Mouse (Mus musculus): ENCODE measurements around the gene Tmem254c. TPM values are rescaled to one million over a fixed set of nuclear protein-coding genes. Genes with fewer than 3 reads are reported as not detected.
"Not testable (repeated sequence)": the region's sequence is repeated elsewhere in the genome, so short reads cannot be mapped to it uniquely, and the experiment has no call there.

Tmem254c gene
- 20.2 and 23.7 TPM in 2 replicates for polyA plus RNA-seq (2015; fragmentation: Nextera tagmentation; extraction: Ambion mirVana)

DNA sequence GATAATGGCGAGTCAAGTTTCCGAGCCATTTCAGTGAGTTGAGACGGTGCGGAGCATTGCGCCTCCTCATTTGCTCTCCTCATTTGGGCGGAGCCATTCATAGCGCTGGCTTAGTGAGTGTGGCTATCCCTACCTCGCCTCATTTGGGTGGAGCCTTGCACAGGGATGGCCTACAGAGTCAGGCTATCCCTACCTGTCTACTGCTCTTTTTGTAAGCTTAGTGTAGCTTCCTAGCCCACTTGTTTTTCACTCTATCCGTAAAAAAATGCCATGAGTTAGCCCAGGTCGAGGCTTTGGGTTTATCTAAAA, at the start of gene Tmem254c:
TSS of gene Tmem254c (minus strand) at position 31 of the 309 bp plus-strand sequence.
- no CpG with 5 or more reads among the region's 10 CpGs for WGBS
- H3K4me1 ChIP-seq (replicated peaks); H3K4me2 ChIP-seq: not testable (repeated sequence)

DNA sequence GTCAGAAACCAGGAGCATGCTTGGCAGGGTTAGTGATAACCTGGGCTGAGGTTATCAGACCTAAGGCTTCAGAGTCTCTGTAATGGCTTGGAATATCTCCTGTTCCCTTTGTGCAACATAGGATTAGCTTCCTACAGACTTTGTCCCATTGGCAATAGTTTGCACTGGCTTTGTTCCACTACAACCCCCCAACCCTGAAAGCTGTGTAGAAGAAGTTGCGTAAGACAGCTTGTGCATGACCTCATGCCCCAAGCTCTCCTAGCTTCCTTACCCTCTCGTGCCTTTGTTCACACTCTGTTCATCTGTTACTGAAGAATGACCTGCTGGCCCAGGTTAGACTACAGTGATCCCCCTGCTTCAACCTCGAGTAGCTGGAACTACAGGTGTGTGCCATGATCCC, 30.5 kb upstream of the Tmem254c start:
- not testable (repeated sequence) for H3K9me3 ChIP-seq; H3K9ac ChIP-seq; H3K4me3 ChIP-seq; H3K27me3 ChIP-seq; ATAC-seq (ENCODE audit: low read depth); H3K27ac ChIP-seq (replicated peaks); H3K4me2 ChIP-seq; H3K4me1 ChIP-seq (replicated peaks); H3K36me3 ChIP-seq
- WGBS: no CpG with 5 or more reads among the region's 3 CpGs

More for the DNA sequence above, at the start of gene Tmem254c:
- not testable (repeated sequence) for H3K27ac ChIP-seq (replicated peaks); H3K9me3 ChIP-seq; H3K9ac ChIP-seq; H3K27me3 ChIP-seq; H3K4me3 ChIP-seq; H3K36me3 ChIP-seq
- peak; percentile 89; the same call in 1 of the 2 replicates for ATAC-seq (ENCODE audit: low read depth)

DNA sequence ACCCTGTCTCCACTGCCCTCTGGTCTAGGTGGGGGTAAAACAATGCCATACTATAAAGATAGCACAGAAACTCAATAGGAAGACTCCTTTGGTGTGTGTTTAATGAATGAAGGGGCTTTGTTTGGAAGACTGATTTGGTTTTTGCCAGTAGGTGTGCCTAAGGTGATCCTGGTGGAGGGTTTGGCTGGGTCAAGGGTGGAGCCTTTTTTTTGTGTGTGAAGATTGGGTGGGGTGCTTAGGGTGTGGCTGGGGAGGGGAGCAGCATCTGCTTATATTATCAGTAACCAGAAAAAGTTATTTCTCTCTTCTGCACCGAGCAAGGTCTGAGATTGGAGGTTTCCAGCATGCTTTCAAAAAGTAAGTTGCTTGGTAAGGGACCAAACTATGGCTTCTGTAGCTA, 14.8 kb upstream of the Tmem254c start, which contains the start of gene Cphx3:
TSS of gene Cphx3 (plus strand) at position 301 of the 400 bp plus-strand sequence.
- not testable (repeated sequence) for H3K9ac ChIP-seq; H3K9me3 ChIP-seq; H3K4me2 ChIP-seq; H3K27me3 ChIP-seq; H3K4me1 ChIP-seq (replicated peaks); H3K36me3 ChIP-seq; H3K27ac ChIP-seq (replicated peaks); H3K4me3 ChIP-seq; ATAC-seq (ENCODE audit: low read depth)
- WGBS: no CpG with 5 or more reads among the region's 1 CpGs

DNA sequence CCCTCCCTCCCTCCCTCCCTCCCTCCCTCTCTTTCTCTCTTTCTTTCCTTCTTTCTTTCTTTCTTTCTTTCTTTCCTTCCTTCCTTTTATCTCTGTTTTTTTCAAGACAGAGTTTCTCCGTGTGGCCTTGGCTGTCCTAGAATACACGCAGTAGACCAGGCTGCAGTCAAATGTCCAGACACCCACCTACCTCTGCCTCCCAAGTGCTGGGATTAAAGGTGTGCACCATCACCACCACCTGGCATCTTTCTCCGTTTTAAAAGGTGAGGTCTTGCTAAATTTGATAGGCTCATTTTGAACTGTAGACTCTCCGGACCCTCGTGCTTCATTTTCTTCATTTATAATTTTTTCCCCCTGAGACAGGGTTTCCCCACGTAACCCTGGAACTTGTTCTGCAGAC, 14.1 kb upstream of the Tmem254c start, which contains the start of gene Cphx2:
TSS of gene Cphx2 (plus strand) at position 301 of the 400 bp plus-strand sequence.
- not testable (repeated sequence) for H3K4me1 ChIP-seq (replicated peaks); H3K27me3 ChIP-seq; H3K27ac ChIP-seq (replicated peaks); ATAC-seq (ENCODE audit: low read depth); H3K9ac ChIP-seq; H3K4me3 ChIP-seq; H3K9me3 ChIP-seq; H3K36me3 ChIP-seq; H3K4me2 ChIP-seq
- no CpG with 5 or more reads among the region's 6 CpGs for WGBS

DNA sequence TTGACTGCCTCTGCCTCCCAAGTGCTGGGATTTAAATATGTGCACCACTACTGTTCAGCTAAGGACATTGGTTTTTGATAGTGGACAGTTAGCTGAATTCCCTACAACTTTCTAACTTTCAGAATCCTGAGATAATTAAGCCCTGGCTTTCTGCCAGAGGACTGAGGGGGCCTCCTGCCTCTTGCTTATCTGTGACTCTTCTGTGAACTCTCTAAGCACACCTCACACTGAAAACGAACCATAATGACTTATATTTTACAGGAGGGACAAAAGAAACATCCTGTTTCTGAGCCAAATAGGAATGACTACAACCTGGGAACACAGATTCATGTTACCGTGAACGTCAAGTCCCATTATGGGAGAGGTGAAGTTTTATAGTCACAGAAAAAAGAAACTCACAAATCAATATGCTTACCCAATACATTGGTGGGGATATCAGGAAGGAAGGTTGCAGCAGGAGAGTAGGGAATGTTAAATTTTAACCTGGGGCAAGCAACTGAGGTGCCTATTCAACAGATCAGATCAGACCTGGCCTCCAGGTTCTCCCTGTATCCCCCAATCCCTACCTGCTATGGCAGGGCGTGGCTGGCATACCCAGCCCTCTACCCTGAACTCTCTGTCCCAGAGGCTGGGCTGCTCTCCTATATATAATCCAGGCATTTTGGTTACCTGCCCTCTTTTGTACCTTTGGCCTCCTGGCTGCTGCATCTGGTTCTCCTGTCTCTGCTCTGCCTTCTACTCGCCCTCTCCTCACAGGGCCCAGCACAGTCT, 9.7 kb upstream of the Tmem254c start:
- H3K9ac ChIP-seq; H3K4me1 ChIP-seq (replicated peaks); H3K4me3 ChIP-seq; H3K27me3 ChIP-seq; H3K4me2 ChIP-seq; ATAC-seq (ENCODE audit: low read depth); H3K27ac ChIP-seq (replicated peaks); H3K36me3 ChIP-seq; H3K9me3 ChIP-seq: not testable (repeated sequence)
- WGBS: no CpG with 5 or more reads among the region's 5 CpGs

DNA sequence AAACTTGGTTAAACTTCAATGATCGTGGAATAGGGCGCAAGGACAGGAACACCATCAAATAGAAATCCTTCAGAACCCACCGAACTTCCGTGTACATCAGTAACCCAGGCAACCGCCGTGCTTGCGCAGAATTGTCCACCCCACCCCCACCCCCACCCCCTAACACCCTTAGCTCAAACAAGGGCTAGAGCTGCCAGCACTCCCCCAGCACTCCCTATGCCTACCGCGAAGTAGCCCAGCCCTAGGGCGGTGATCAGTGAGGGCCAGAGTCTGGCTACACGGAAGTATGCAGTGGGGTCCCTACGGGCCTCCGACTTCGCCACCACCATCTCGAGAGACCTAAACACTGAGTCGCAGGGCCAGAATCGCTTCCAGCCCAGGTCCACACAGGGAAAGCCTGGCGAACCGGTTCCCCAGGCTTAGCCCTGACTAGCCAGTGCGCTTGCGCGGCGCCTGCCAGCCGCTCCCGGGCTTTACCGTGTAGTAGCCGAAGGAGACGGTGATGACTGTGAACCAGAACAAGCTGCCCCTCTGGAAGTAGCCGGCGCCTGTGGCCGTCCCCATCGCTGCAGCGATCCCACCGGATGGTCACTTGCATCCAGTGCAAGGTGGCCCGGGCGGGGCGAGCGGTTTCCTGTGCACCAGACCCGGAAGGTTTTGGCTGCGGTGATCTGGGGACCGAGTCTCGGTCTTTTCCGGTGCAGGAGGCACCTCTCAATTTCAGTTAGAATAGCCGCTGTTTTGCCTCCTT, 406 bp downstream of the Tmem254c start:
- not testable (repeated sequence) for H3K4me1 ChIP-seq (replicated peaks); H3K9ac ChIP-seq; H3K4me3 ChIP-seq; H3K27ac ChIP-seq (replicated peaks); H3K9me3 ChIP-seq; H3K27me3 ChIP-seq; H3K4me2 ChIP-seq; H3K36me3 ChIP-seq
- ATAC-seq (ENCODE audit: low read depth): peak; percentile 91
- no CpG with 5 or more reads among the region's 44 CpGs for WGBS

DNA sequence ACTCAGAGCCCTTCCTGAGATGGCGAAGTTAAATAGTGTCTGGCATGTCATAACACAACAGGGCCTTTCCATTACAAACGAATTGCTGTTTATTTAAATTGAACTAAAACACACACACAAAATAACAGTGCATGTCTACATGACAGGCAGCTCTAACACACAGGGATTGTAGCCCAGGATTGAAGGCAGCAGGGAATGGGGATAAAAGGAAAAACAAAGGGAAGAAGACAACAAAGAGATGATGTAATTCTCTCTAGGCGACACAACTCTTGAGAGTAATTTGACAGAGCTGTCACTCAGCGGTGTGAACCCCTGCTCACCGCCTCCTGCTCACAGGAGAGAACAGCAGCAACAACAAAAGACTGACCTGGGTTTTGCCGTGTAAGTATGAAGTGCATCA, 7.8 kb downstream of the Tmem254c start:
- H3K4me2 ChIP-seq; H3K4me3 ChIP-seq; H3K27me3 ChIP-seq; ATAC-seq (ENCODE audit: low read depth); H3K9ac ChIP-seq; H3K36me3 ChIP-seq; H3K9me3 ChIP-seq; H3K27ac ChIP-seq (replicated peaks); H3K4me1 ChIP-seq (replicated peaks): not testable (repeated sequence)
- WGBS: no CpG with 5 or more reads among the region's 6 CpGs

DNA sequence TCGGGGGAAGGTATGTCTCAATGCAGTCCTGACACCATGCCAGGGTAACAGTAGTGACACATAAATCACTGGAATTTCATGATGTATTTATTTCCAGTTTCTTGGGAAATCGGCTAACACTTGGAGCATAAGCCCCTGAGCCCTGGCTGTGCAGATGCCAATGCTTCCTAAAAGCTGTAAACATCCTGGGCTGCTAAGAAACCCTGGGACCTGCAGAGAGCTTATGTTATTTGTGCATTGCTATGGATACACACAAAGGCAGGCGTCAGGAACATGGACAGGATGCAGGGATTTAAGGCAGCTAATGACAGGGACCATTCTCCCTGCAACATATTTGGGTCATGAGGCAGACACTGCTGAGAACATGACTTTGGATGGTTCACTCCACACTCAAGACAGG, 9.0 kb downstream of the Tmem254c start:
- not testable (repeated sequence) for H3K36me3 ChIP-seq; ATAC-seq (ENCODE audit: low read depth); H3K4me2 ChIP-seq; H3K4me1 ChIP-seq (replicated peaks); H3K4me3 ChIP-seq; H3K27ac ChIP-seq (replicated peaks); H3K9ac ChIP-seq; H3K27me3 ChIP-seq; H3K9me3 ChIP-seq
- no CpG with 5 or more reads among the region's 3 CpGs for WGBS

DNA sequence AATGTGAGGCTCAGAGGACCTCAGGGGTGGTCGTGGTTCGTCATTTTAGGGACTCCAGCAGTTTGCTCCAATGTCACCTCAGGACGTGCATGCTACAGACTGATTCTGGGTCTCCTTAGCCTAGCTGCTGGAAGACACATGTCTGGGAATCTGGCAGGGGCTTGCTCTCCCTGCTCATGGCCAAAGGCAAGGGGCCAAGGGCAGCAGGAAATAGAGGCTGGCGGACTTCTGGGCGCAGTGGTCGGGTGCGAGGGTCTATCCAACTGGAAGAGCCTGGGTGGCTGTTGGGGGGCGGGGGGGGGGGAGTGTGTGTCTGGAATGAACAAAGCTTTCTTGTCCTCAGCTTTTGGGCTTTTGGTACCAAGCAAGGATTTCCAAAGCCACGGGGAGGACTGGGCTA, 18.4 kb downstream of the Tmem254c start:
- H3K4me3 ChIP-seq; H3K4me2 ChIP-seq; H3K9ac ChIP-seq; H3K9me3 ChIP-seq; H3K27ac ChIP-seq (replicated peaks); ATAC-seq (ENCODE audit: low read depth); H3K36me3 ChIP-seq; H3K27me3 ChIP-seq; H3K4me1 ChIP-seq (replicated peaks): not testable (repeated sequence)
- WGBS: no CpG with 5 or more reads among the region's 9 CpGs

DNA sequence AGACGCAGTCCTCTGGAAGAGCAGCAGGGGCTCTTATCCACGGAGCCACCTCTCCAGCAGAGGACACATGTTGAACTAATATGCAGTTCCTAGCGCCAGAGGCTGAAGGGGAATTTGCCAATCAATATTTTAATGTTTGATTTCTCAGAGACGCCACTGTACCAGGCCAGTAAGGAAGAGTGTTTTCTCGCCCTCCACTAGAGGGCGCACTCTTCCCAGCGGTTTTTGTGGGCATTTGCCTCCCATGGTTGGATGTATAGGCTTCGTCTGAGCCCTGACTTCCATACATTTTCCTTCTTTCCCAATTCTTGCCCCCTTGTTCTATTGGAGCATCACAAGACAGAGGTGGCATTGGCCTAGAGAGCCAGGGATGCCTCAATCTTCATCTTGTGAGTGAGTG, 20.1 kb downstream of the Tmem254c start:
- not testable (repeated sequence) for H3K4me2 ChIP-seq; H3K36me3 ChIP-seq; ATAC-seq (ENCODE audit: low read depth); H3K9ac ChIP-seq; H3K27ac ChIP-seq (replicated peaks); H3K27me3 ChIP-seq; H3K9me3 ChIP-seq; H3K4me3 ChIP-seq; H3K4me1 ChIP-seq (replicated peaks)
- no CpG with 5 or more reads among the region's 8 CpGs for WGBS

DNA sequence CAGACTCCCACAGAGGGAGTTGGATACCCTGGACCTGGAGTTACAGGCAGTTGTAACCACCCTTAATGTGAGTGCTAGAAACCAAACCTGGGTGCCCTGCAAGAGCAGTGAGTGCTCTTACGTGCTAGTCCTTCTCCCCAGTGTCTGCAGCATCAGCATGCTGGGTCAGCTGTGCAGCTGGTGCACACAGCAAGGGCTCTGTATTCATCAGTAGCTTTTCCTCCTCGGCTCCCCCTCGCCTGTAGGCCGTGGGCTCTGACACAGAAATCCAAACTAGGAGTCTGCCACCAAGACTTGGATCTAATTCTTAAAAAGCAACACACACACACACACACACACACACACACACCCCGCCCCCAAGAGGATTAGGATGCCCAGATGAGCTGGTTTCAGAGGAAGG, 22.1 kb downstream of the Tmem254c start:
- not testable (repeated sequence) for H3K27ac ChIP-seq (replicated peaks); ATAC-seq (ENCODE audit: low read depth); H3K36me3 ChIP-seq; H3K4me3 ChIP-seq; H3K4me1 ChIP-seq (replicated peaks); H3K27me3 ChIP-seq; H3K9ac ChIP-seq; H3K4me2 ChIP-seq; H3K9me3 ChIP-seq
- WGBS: no CpG with 5 or more reads among the region's 5 CpGs

DNA sequence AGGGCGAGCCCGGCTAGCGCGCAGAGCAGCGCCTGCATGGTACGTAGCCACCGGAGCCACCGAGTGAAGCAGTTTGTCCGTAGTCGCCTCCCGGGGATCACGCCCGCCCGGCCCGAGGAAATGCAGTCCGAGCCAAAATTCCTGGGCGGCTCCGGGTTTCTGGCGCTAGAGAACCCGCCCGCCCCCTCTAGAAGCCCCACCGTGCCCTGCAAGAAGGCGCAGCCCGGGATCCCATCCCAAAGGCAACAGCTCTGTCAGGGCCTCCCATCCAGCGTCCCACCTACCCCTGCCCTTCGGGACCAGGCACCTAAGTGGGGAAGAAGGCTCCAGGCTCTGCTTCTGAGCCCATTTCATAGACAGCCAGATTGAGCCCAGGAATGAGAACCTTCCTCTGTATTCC, 24.5 kb downstream of the Tmem254c start, which contains the start of gene Gm9780:
TSS of gene Gm9780 (minus strand) at position 101 of the 400 bp plus-strand sequence.
- no CpG with 5 or more reads among the region's 26 CpGs for WGBS
- not testable (repeated sequence) for H3K4me3 ChIP-seq; H3K9ac ChIP-seq; H3K27ac ChIP-seq (replicated peaks); H3K27me3 ChIP-seq; H3K4me2 ChIP-seq; ATAC-seq (ENCODE audit: low read depth); H3K36me3 ChIP-seq; H3K9me3 ChIP-seq; H3K4me1 ChIP-seq (replicated peaks)
